Mouse (Mus musculus): ENCODE data around the gene Gm5483. TPM values are rescaled to one million over a fixed set of nuclear protein-coding genes. Genes with fewer than 3 reads are reported as not detected.
"Not testable (repeated sequence)": the region's sequence is repeated elsewhere in the genome, so short reads cannot be mapped to it uniquely, and the experiment has no call there.

Gm5483 gene
- 1.5 and 2.0 TPM in 2 replicates for polyA plus RNA-seq (2016; fragmentation: Nextera tagmentation; extraction: Ambion mirVana)

GRCm38 (mm10) chr16:36183912-36184311, at the start of gene Gm5483:
TSS of gene Gm5483 (plus strand) at chr16:36184212.
- not testable (repeated sequence) for H3K9ac ChIP-seq (replicated peaks); H3K27me3 ChIP-seq; H3K4me2 ChIP-seq (replicated peaks); H3K9me3 ChIP-seq; H3K4me1 ChIP-seq; H3K27ac ChIP-seq (replicated peaks); H3K4me3 ChIP-seq; ATAC-seq (ENCODE audit: low FRiP score, low read depth); H3K36me3 ChIP-seq
- WGBS = 89% methylated on average over 4 of the region's 4 CpGs

DNA sequence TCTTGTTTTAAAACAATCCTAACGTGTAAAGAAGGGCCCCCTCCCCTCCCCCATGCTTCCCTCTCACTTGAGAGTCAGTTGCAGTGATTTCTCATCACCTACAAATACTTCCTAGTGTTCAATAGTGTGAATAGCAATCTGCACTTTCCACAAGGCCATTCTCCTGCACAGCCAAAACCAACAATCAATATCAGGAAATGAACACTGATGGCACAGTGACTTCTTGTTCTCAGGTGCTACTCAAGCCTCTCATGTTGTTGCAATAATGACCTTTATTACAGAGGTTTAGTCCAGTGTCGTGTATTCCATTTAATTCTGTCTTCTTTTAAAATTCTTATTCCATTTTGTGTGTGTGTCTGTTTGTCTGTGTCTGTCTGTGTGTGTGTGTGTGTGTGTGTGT, 45.8 kb upstream of the Gm5483 start:
- no peaks in the 10 kb centered on the region for H3K27me3 ChIP-seq
- no peaks in the 10 kb centered on the region for H3K4me1 ChIP-seq
- no peak for ATAC-seq (ENCODE audit: low FRiP score, low read depth)
- no peaks in the 10 kb centered on the region for H3K9me3 ChIP-seq
- no peaks in the 10 kb centered on the region for H3K36me3 ChIP-seq
- H3K4me2 ChIP-seq (replicated peaks) = no peak overlapping the region
- no peak overlapping the region for H3K27ac ChIP-seq (replicated peaks)
- 75% methylated on average over 2 of the region's 2 CpGs for WGBS
- no peak overlapping the region for H3K4me3 ChIP-seq
- H3K9ac ChIP-seq (replicated peaks) = no peak overlapping the region

GRCm38 (mm10) chr16:36156402-36156975, 27.5 kb upstream of the Gm5483 start, which contains the start of gene Stfa2l1:
TSS of gene Stfa2l1 (plus strand) at chr16:36156811.
- H3K9ac ChIP-seq (replicated peaks) = no peak within 1 kb of the TSS
- H3K36me3 ChIP-seq = no peaks in the 10 kb centered on the region
- H3K4me2 ChIP-seq (replicated peaks) = no peak within 1 kb of the TSS
- no peaks in the 10 kb centered on the region for H3K4me1 ChIP-seq
- H3K9me3 ChIP-seq = no peaks in the 10 kb centered on the region
- no peaks in the 10 kb centered on the region for H3K27me3 ChIP-seq
- no peak for ATAC-seq (ENCODE audit: low FRiP score, low read depth)
- no peak within 1 kb of the TSS for H3K27ac ChIP-seq (replicated peaks)
- no peak within 1 kb of the TSS for H3K4me3 ChIP-seq

DNA sequence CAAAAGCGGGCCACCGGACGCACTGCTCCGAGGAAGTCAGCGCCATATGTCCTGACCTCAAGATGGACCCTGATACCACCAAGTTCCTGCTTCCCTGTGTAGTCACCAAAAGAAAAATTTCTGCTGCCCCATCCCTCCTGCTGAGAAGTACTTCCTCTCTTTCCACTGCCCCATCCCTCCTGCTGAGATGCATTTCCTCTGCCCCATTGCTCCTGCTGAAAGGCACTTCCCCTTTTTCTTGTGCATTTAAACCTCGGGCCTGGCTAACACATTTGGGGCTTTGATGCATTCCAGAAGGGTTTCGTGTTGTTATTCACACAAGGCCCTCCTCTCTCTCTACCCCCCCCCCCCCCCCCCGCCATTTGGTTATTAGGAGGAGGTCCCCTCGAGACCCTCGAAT, 16.2 kb upstream of the Gm5483 start:
- H3K27me3 ChIP-seq; H3K27ac ChIP-seq (replicated peaks); H3K9me3 ChIP-seq; H3K36me3 ChIP-seq; H3K4me1 ChIP-seq; ATAC-seq (ENCODE audit: low FRiP score, low read depth); H3K4me2 ChIP-seq (replicated peaks); H3K4me3 ChIP-seq; H3K9ac ChIP-seq (replicated peaks): not testable (repeated sequence)
- WGBS = 83% methylated on average over 9 of the region's 10 CpGs

DNA sequence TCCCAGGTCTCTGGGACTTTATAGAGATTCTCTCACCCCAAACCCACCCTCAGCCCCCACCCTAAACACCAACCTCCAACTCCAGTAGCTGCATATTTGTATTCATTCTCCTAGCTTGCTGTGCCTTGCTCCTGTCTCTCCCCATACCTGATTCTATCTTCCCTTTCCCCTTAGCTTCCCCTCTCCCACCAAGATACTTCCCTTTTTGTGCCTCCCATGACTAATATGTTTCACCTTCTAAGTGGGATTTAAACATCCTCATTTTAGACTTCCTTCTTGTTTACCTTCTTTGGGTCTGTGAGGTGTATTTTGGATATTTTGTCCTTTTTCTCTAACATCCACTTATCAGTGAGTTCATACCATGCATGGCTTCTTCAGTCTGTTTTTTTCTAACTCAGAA, 7.9 kb upstream of the Gm5483 start:
- H3K4me1 ChIP-seq = no peaks in the 10 kb centered on the region
- H3K27me3 ChIP-seq = no peaks in the 10 kb centered on the region
- H3K9me3 ChIP-seq = 0 out of 2 replicates have a peak, but pooled peaks cover 2% of the 10 kb centered on the region
- H3K27ac ChIP-seq (replicated peaks) = no peak overlapping the region
- no peak for ATAC-seq (ENCODE audit: low FRiP score, low read depth)
- H3K36me3 ChIP-seq = no peaks in the 10 kb centered on the region
- no peak overlapping the region for H3K4me2 ChIP-seq (replicated peaks)
- no peak overlapping the region for H3K9ac ChIP-seq (replicated peaks)
- no peak overlapping the region for H3K4me3 ChIP-seq

GRCm38 (mm10) chr16:36179910-36180309, 4.1 kb upstream of the Gm5483 start:
- Histone ChIP-seq H3K4me2 (replicated peaks) (no peak overlapping the region), H3K9me3 (0 out of 2 replicates have a peak, but pooled peaks cover under 1% of the 10 kb centered on the region), H3K4me1 (no peaks in the 10 kb centered on the region), H3K27ac (replicated peaks) (no peak overlapping the region), H3K36me3 (no peaks in the 10 kb centered on the region), H3K4me3 (no peak overlapping the region), H3K27me3 (no peaks in the 10 kb centered on the region), H3K9ac (replicated peaks) (no peak overlapping the region)
- ATAC-seq (ENCODE audit: low FRiP score, low read depth) = no peak
- WGBS = 80% methylated on average over 2 of the region's 2 CpGs

- no peak overlapping the region for H3K4me3 ChIP-seq
- no peak for ATAC-seq (ENCODE audit: low FRiP score, low read depth)
- whole genome bisulfite sequencing = 55% methylated on average over 19 of the region's 19 CpGs
- H3K4me1 ChIP-seq = no peaks in the 10 kb centered on the region
- no peaks in the 10 kb centered on the region for H3K36me3 ChIP-seq
- no peaks in the 10 kb centered on the region for H3K27me3 ChIP-seq
- H3K9me3 ChIP-seq = no peaks in the 10 kb centered on the region
- H3K9ac ChIP-seq (replicated peaks) = no peak overlapping the region
- H3K27ac ChIP-seq (replicated peaks) = no peak overlapping the region
- H3K4me2 ChIP-seq (replicated peaks) = peak overlapping the region; percentile 26; the same call in 1 of the 2 replicates
These were observed 15.2 kb downstream of the Gm5483 start for GRCm38 (mm10) chr16:36199226-36199625.

GRCm38 (mm10) chr16:36203846-36204245, 19.8 kb downstream of the Gm5483 start:
- no peaks in the 10 kb centered on the region for H3K4me1 ChIP-seq

GRCm38 (mm10) chr16:36205684-36206083, 21.7 kb downstream of the Gm5483 start:
- not testable (repeated sequence) for H3K4me1 ChIP-seq; H3K9ac ChIP-seq (replicated peaks); ATAC-seq (ENCODE audit: low FRiP score, low read depth); H3K4me2 ChIP-seq (replicated peaks); H3K4me3 ChIP-seq; H3K27me3 ChIP-seq; H3K9me3 ChIP-seq; H3K27ac ChIP-seq (replicated peaks); H3K36me3 ChIP-seq
- WGBS = 46% methylated on average over 2 of the region's 2 CpGs

More at GRCm38 (mm10) chr16:36203846-36204245, 19.8 kb downstream of the Gm5483 start:
- no peak overlapping the region for H3K27ac ChIP-seq (replicated peaks)
- H3K36me3 ChIP-seq = no peaks in the 10 kb centered on the region
- no peak overlapping the region for H3K4me3 ChIP-seq
- no peak for ATAC-seq (ENCODE audit: low FRiP score, low read depth)
- no peaks in the 10 kb centered on the region for H3K9me3 ChIP-seq
- no peak overlapping the region for H3K9ac ChIP-seq (replicated peaks)
- WGBS = 87% methylated on average over 5 of the region's 5 CpGs
- H3K27me3 ChIP-seq = no peaks in the 10 kb centered on the region
- no peak overlapping the region for H3K4me2 ChIP-seq (replicated peaks)

GRCm38 (mm10) chr16:36209967-36210453, 26.0 kb downstream of the Gm5483 start, which contains the start of gene Gm5416:
TSS of gene Gm5416 (plus strand) at chr16:36210403.
- no peak for ATAC-seq (ENCODE audit: low FRiP score, low read depth)
- Histone ChIP-seq H3K4me1 (no peaks in the 10 kb centered on the region), H3K4me3 (no peak within 1 kb of the TSS), H3K9ac (replicated peaks) (no peak within 1 kb of the TSS), H3K36me3 (no peaks in the 10 kb centered on the region), H3K9me3 (no peaks in the 10 kb centered on the region), H3K27ac (replicated peaks) (no peak within 1 kb of the TSS), H3K4me2 (replicated peaks) (no peak within 1 kb of the TSS), H3K27me3 (no peaks in the 10 kb centered on the region)
- WGBS = 83% methylated on average over 2 of the region's 2 CpGs

DNA sequence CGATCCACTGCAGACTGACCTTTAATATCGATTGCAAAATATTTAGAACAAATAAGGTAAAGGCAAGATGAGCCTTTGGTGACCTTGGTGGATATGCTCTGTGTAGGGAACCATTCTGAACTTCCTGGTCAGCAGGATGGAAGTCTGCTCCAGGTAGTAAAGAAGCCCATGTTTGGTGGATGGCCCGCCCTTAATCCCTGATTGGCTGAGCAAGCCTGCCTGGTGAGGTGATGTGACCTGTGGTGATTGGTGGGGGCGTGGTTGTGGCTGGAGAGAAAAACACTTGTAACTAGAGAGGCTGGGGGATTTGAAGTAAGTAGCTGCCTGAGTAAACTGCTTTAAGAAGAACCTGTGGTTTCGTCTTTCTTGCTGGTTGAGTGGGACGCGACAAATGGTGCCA, 37.2 kb downstream of the Gm5483 start, which contains the start of gene 2010005H15Rik:
TSS of gene 2010005H15Rik (plus strand) at position 301 of the 400 bp plus-strand sequence.
- not testable (repeated sequence) for H3K36me3 ChIP-seq; H3K4me1 ChIP-seq; ATAC-seq (ENCODE audit: low FRiP score, low read depth); H3K27ac ChIP-seq (replicated peaks); H3K9me3 ChIP-seq; H3K4me3 ChIP-seq; H3K27me3 ChIP-seq; H3K4me2 ChIP-seq (replicated peaks); H3K9ac ChIP-seq (replicated peaks)
- WGBS = 92% methylated on average over 7 of the region's 7 CpGs

Measured in midbrain, embryonic 12.5 days (tissue).